Mouse (Mus musculus): ENCODE data around the gene Urgcp.

- no peak for TF ChIP-seq POLR2A (IDR thresholded peaks at IDR 0.05; ENCODE audit: low read depth, low read length)
- TF ChIP-seq CTCF (conservative IDR thresholded peaks at IDR 0.05; ENCODE audit: insufficient read depth, insufficient read length, low read depth, low read length), result no peak
Observed at GRCm38 (mm10) chr11:5705972-5706371, 56.2 kb downstream of the Urgcp start.

All from kidney, adult 2 months (tissue).